Mouse (Mus musculus): ENCODE results near the gene Mrc2.

- TF ChIP-seq CTCF (conservative IDR thresholded peaks at IDR 0.05; ENCODE audit: insufficient read depth, insufficient read length, low read depth, low read length) (no peak), POLR2A (IDR thresholded peaks at IDR 0.05; ENCODE audit: low read depth, low read length) (no peak)
Measured at GRCm38 (mm10) chr11:105270155-105270554, 22.3 kb upstream of the Mrc2 start.
